Mouse (Mus musculus): Measurements from ENCODE around the gene Cinp. TPM values are rescaled to one million over a fixed set of nuclear protein-coding genes. Genes with fewer than 3 reads are reported as not detected.

Gene Cinp
- polyA plus RNA-seq, 1 experiment from 2014 or later: 155 TPM

DNA sequence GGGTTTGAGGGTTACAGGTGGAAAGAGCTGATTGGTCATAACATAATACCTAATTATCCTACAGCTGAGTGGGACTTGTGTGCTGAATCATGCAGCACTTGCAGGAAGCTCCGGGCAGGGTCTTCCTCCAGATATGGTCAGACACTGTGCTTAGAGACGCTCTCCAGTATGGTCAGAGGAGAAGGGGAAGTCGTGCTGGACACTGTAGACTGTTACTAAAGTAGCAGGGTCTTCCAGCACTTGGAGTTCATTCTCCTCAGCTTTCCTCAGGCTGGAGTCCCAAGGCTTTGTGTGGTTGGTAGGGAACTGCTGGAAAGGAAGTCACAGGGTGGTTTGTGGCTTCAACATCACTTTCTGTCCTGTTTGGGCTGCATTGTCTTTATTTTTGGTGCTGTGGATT lies 18.9 kb upstream of the Cinp start:
- Histone ChIP-seq H3K27me3 (replicated peaks; ENCODE audit: control insufficient read depth, insufficient read depth, low read length) (no peaks in the 10 kb centered on the region), H3K4me2 (no peak overlapping the region), H3K9ac (ENCODE audit: low read depth, low read length) (0 out of 2 replicates have a peak overlapping the region, but pooled peaks have one; percentile 25), H3K4me3 (ENCODE audit: low read depth, low read length) (no peak overlapping the region), H3K27ac (ENCODE audit: low read depth, low read length) (no peak overlapping the region; the same call in 1 of the 2 replicates), H3K4me1 (replicated peaks; ENCODE audit: control insufficient read depth, insufficient read depth, low read length) (no peaks in the 10 kb centered on the region), H3K9me3 (ENCODE audit: control insufficient read depth, low read length) (no peaks in the 10 kb centered on the region), H3K36me3 (ENCODE audit: control insufficient read depth, insufficient read depth, low read length) (no peaks in the 10 kb centered on the region; the same call in 1 of the 2 replicates)
- DNase-seq (ENCODE audit: low spot score) (no peak), ATAC-seq (replicated peaks; ENCODE audit: low FRiP score) (0 out of 2 replicates have a peak, but pooled peaks have one; percentile 23)
- WGBS: 33% methylated on average over 3 of the region's 3 CpGs

GRCm38 (mm10) chr12:110903536-110903935 lies 14.6 kb upstream of the Cinp start:
- Histone ChIP-seq H3K9me3 (ENCODE audit: control insufficient read depth, low read length) (no peaks in the 10 kb centered on the region), H3K4me2 (no peak overlapping the region), H3K4me3 (ENCODE audit: low read depth, low read length) (no peak overlapping the region), H3K4me1 (replicated peaks; ENCODE audit: control insufficient read depth, insufficient read depth, low read length) (no peaks in the 10 kb centered on the region), H3K36me3 (ENCODE audit: control insufficient read depth, insufficient read depth, low read length) (0 out of 2 replicates have a peak, but pooled peaks cover 2% of the 10 kb centered on the region), H3K27ac (ENCODE audit: low read depth, low read length) (no peak overlapping the region), H3K27me3 (replicated peaks; ENCODE audit: control insufficient read depth, insufficient read depth, low read length) (no peaks in the 10 kb centered on the region), H3K9ac (ENCODE audit: low read depth, low read length) (no peak overlapping the region)
- no peak for ATAC-seq (replicated peaks; ENCODE audit: low FRiP score)
- DNase-seq (ENCODE audit: low spot score): no peak
- 80% methylated on average over 2 of the region's 2 CpGs for WGBS

DNA sequence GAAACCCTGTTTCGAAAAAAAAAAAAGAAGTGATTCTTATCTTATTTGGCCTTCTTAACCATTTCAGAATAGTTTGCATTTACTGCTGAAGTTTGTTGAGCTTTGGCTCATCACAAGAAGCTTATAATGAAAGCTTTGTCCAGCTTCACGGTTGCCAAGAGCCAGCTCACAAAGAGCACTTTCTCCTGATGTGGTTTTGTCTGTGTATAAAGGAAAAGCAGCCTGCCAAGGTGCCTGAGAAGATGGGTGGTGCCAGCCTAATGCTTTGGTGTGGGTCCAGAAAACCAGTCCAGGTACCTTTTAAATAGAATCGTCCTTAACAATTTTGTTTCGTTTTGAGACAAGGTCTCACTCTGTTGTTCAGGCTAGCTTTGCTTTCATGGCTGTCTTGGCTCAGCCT lies 13.2 kb upstream of the Cinp start:
- ATAC-seq (replicated peaks; ENCODE audit: low FRiP score) (no peak), DNase-seq (ENCODE audit: low spot score) (no peak)
- H3K9ac ChIP-seq (ENCODE audit: low read depth, low read length): no peak overlapping the region
- 0 out of 2 replicates have a peak, but pooled peaks cover 2% of the 10 kb centered on the region for H3K36me3 ChIP-seq (ENCODE audit: control insufficient read depth, insufficient read depth, low read length)
- H3K9me3 ChIP-seq (ENCODE audit: control insufficient read depth, low read length): no peaks in the 10 kb centered on the region
- no peak overlapping the region for H3K27ac ChIP-seq (ENCODE audit: low read depth, low read length)
- WGBS: 84% methylated on average over 4 of the region's 4 CpGs
- no peaks in the 10 kb centered on the region for H3K4me1 ChIP-seq (replicated peaks; ENCODE audit: control insufficient read depth, insufficient read depth, low read length)
- no peak overlapping the region for H3K4me3 ChIP-seq (ENCODE audit: low read depth, low read length)
- no peak overlapping the region for H3K4me2 ChIP-seq
- H3K27me3 ChIP-seq (replicated peaks; ENCODE audit: control insufficient read depth, insufficient read depth, low read length): no peaks in the 10 kb centered on the region

GRCm38 (mm10) chr12:110891887-110892286 lies 2.9 kb upstream of the Cinp start:
- DNase-seq (ENCODE audit: low spot score): no peak
- WGBS: 76% methylated on average over 1 of the region's 1 CpGs
- Histone ChIP-seq H3K9me3 (ENCODE audit: control insufficient read depth, low read length) (no peaks in the 10 kb centered on the region), H3K9ac (ENCODE audit: low read depth, low read length) (no peak overlapping the region), H3K36me3 (ENCODE audit: control insufficient read depth, insufficient read depth, low read length) (no peaks in the 10 kb centered on the region), H3K4me1 (replicated peaks; ENCODE audit: control insufficient read depth, insufficient read depth, low read length) (peaks cover 15% of the 10 kb centered on the region; the same call in 1 of the 2 replicates), H3K4me3 (ENCODE audit: low read depth, low read length) (no peak overlapping the region), H3K27me3 (replicated peaks; ENCODE audit: control insufficient read depth, insufficient read depth, low read length) (no peaks in the 10 kb centered on the region), H3K4me2 (no peak overlapping the region), H3K27ac (ENCODE audit: low read depth, low read length) (no peak overlapping the region)
- no peak for ATAC-seq (replicated peaks; ENCODE audit: low FRiP score)

DNA sequence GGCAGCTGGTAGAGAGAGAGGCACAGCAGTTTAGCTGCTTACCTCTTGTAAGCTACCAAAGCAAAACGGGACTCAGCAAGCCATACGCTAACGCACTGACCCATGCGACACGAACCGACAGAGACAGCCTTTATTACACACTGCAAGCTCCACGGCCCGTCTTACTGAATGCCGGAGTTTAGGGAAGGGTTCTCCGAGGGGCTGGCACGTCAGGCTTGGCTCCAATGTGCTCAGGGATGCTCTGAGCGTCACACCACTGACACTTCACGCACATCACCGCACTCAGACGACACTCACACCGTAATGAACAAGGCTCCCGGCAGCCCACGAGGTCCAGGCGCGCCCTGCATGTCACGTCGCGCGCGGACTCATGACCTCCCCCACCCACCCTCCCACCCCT lies 339 bp downstream of the Cinp start:
- Histone ChIP-seq H3K9me3 (ENCODE audit: control insufficient read depth, low read length) (no peaks in the 10 kb centered on the region), H3K27ac (ENCODE audit: low read depth, low read length) (peak overlapping the region; percentile 71), H3K4me1 (replicated peaks; ENCODE audit: control insufficient read depth, insufficient read depth, low read length) (peaks cover 15% of the 10 kb centered on the region; the same call in 1 of the 2 replicates), H3K27me3 (replicated peaks; ENCODE audit: control insufficient read depth, insufficient read depth, low read length) (no peaks in the 10 kb centered on the region), H3K36me3 (ENCODE audit: control insufficient read depth, insufficient read depth, low read length) (no peaks in the 10 kb centered on the region), H3K4me3 (ENCODE audit: low read depth, low read length) (peak overlapping the region; percentile 95), H3K4me2 (peak overlapping the region; percentile 96), H3K9ac (ENCODE audit: low read depth, low read length) (peak overlapping the region; percentile 89)
- under 1% methylated on average over 25 of the region's 25 CpGs for WGBS
- DNase-seq (ENCODE audit: low spot score): no peak
- peak; percentile 26 for ATAC-seq (replicated peaks; ENCODE audit: low FRiP score)

GRCm38 (mm10) chr12:110888106-110888505 lies 839 bp downstream of the Cinp start:
- no peak for DNase-seq (ENCODE audit: low spot score)
- peak overlapping the region; percentile 95 for H3K4me3 ChIP-seq (ENCODE audit: low read depth, low read length)
- no peaks in the 10 kb centered on the region for H3K9me3 ChIP-seq (ENCODE audit: control insufficient read depth, low read length)
- ATAC-seq (replicated peaks; ENCODE audit: low FRiP score): no peak
- peak overlapping the region; percentile 71 for H3K27ac ChIP-seq (ENCODE audit: low read depth, low read length)
- no peaks in the 10 kb centered on the region for H3K27me3 ChIP-seq (replicated peaks; ENCODE audit: control insufficient read depth, insufficient read depth, low read length)
- H3K4me1 ChIP-seq (replicated peaks; ENCODE audit: control insufficient read depth, insufficient read depth, low read length): peaks cover 15% of the 10 kb centered on the region; the same call in 1 of the 2 replicates
- H3K36me3 ChIP-seq (ENCODE audit: control insufficient read depth, insufficient read depth, low read length): peaks cover 1% of the 10 kb centered on the region; the same call in 1 of the 2 replicates
- H3K4me2 ChIP-seq: peak overlapping the region; percentile 96
- peak overlapping the region; percentile 89 for H3K9ac ChIP-seq (ENCODE audit: low read depth, low read length)
- 26% methylated on average over 12 of the region's 12 CpGs for WGBS

GRCm38 (mm10) chr12:110885251-110885650 lies 3.7 kb downstream of the Cinp start:
- Histone ChIP-seq H3K36me3 (ENCODE audit: control insufficient read depth, insufficient read depth, low read length) (peaks cover 12% of the 10 kb centered on the region), H3K4me1 (replicated peaks; ENCODE audit: control insufficient read depth, insufficient read depth, low read length) (peaks cover 7% of the 10 kb centered on the region; the same call in 1 of the 2 replicates), H3K4me2 (no peak overlapping the region), H3K27me3 (replicated peaks; ENCODE audit: control insufficient read depth, insufficient read depth, low read length) (no peaks in the 10 kb centered on the region), H3K4me3 (ENCODE audit: low read depth, low read length) (no peak overlapping the region), H3K27ac (ENCODE audit: low read depth, low read length) (no peak overlapping the region), H3K9ac (ENCODE audit: low read depth, low read length) (no peak overlapping the region), H3K9me3 (ENCODE audit: control insufficient read depth, low read length) (no peaks in the 10 kb centered on the region)
- no peak for DNase-seq (ENCODE audit: low spot score)
- WGBS: 93% methylated on average over 2 of the region's 2 CpGs
- no peak for ATAC-seq (replicated peaks; ENCODE audit: low FRiP score)

DNA sequence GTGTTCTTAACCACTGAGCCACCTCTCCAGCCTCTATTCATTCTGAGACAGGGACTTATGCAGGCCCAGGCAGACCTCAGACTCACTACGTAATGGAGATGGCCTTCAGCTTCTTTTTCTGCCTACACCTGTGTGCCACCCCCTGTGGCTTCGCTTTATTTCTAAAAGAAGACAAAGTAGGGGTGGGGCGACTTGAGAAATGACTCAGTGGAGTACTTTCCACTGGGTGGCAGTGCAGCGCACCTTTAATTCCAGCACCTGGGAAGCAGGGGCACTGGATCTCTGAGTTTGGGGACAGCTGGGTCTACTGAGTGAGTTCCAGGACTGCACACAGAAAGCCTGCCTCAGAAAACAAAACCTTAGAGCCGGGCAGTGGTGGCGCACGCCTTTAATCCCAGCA lies 6.7 kb downstream of the Cinp start:
- no peak overlapping the region for H3K4me3 ChIP-seq (ENCODE audit: low read depth, low read length)
- ATAC-seq (replicated peaks; ENCODE audit: low FRiP score) (no peak), DNase-seq (ENCODE audit: low spot score) (no peak)
- no peak overlapping the region for H3K4me2 ChIP-seq
- no peak overlapping the region for H3K27ac ChIP-seq (ENCODE audit: low read depth, low read length)
- no peak overlapping the region for H3K9ac ChIP-seq (ENCODE audit: low read depth, low read length)
- no peaks in the 10 kb centered on the region for H3K27me3 ChIP-seq (replicated peaks; ENCODE audit: control insufficient read depth, insufficient read depth, low read length)
- H3K9me3 ChIP-seq (ENCODE audit: control insufficient read depth, low read length): no peaks in the 10 kb centered on the region
- no peaks in the 10 kb centered on the region for H3K4me1 ChIP-seq (replicated peaks; ENCODE audit: control insufficient read depth, insufficient read depth, low read length)
- WGBS: 94% methylated on average over 7 of the region's 7 CpGs
- peaks cover 30% of the 10 kb centered on the region for H3K36me3 ChIP-seq (ENCODE audit: control insufficient read depth, insufficient read depth, low read length)

GRCm38 (mm10) chr12:110875351-110875750 lies 13.6 kb downstream of the Cinp start:
- no peaks in the 10 kb centered on the region for H3K9me3 ChIP-seq (ENCODE audit: control insufficient read depth, low read length)
- 84% methylated on average over 2 of the region's 2 CpGs for WGBS
- peaks cover 3% of the 10 kb centered on the region for H3K4me1 ChIP-seq (replicated peaks; ENCODE audit: control insufficient read depth, insufficient read depth, low read length)
- DNase-seq (ENCODE audit: low spot score) (no peak), ATAC-seq (replicated peaks; ENCODE audit: low FRiP score) (no peak)
- no peak overlapping the region for H3K9ac ChIP-seq (ENCODE audit: low read depth, low read length)
- no peak overlapping the region for H3K4me2 ChIP-seq
- H3K4me3 ChIP-seq (ENCODE audit: low read depth, low read length): no peak overlapping the region
- no peak overlapping the region for H3K27ac ChIP-seq (ENCODE audit: low read depth, low read length)
- H3K36me3 ChIP-seq (ENCODE audit: control insufficient read depth, insufficient read depth, low read length): peaks cover 43% of the 10 kb centered on the region
- H3K27me3 ChIP-seq (replicated peaks; ENCODE audit: control insufficient read depth, insufficient read depth, low read length): no peaks in the 10 kb centered on the region

Data from liver, embryonic 11.5 days (tissue).